Mouse (Mus musculus): ENCODE data around the gene Sf3b3.
"Not testable (repeated sequence)": the region's sequence is repeated elsewhere in the genome, so short reads cannot be mapped to it uniquely, and the experiment has no call there.

Gene Sf3b3

DNA sequence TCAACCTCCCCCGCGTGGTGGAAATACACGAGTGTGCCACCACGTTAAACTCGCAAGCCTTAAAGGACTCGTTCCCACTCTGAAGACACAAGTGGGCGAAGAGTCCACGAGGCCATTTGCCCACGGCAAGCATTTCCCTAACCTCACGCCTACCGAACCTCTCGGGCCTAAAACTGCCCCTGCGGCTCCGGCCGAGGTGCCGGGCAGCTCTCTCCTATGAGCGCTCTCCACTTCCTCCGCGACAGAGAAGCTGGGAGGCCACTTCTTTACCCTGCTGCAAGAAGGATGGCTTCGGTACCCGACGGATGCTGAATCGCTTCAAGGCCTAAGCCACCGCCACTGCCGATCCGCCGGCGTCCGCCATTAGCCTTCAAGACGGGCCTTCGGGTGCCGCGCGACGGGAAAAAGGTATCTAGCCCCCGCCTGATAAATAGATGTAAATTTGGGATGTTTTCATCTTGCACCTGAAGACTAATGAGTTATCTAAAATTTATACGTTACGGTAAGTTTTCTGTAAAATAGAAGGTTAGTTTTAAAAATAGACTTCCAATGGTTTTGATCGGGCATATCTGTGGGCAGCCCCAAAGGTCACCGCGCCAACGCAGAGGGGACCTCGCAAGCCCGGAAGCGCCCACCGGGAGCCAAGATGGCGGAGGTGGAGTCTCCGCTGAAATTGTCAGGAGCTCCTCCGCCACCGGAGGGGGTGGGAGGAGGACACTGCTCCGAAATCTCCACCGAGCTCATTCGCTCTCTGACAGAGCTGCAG, at the start of gene Sf3b3, which contains the start of gene Cog4:
Gene Sf3b3 (minus strand): TSS at position 383 of the 766 bp plus-strand sequence.
Gene Cog4 (plus strand): TSS at position 196 of the 766 bp plus-strand sequence.
- peak; percentile 66 to 85 for DNase-seq (ENCODE audit: low spot score in 2 of 2)

DNA sequence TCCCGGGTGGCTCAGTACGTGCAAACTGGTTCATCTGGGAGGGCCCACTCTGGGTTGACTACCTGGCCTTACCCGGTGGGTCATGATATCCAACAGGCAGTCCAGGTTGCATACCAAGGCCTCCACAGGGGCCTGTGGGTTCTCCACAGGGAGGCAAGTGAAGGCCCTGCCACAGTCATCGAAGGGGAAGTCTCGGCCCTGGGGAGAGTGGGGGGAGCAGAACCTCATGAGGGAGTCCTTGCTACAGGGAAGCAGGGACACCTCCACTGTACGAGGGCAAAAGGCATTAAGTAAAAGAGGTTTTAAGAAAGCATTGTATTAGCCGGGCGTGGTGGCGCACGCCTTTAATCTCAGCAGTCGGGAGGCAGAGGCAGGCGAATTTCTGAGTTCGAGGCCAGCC, 49.2 kb upstream of the Sf3b3 start:
- DNase-seq (ENCODE audit: low spot score in 2 of 2) = no peak

DNA sequence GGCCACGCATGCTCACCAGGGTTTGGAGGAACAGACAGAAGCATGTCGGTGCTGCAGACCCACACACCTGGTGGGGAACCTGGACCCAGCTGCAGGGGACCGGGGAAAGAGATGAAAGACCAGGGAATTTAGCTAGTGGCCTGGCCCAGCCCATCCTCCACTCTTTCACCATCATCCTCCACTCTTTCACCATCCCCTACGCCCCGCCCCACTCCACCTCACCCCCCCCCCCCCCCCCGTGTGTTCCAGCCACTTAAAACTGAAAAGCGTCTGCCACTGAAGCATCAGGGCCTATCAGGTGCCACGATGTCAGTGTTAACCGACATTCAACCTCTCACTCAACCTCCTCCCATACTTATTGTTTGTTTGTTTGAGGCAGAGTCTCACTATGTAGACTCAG, 48.7 kb upstream of the Sf3b3 start:
- no peak for DNase-seq (ENCODE audit: low spot score in 2 of 2)

DNA sequence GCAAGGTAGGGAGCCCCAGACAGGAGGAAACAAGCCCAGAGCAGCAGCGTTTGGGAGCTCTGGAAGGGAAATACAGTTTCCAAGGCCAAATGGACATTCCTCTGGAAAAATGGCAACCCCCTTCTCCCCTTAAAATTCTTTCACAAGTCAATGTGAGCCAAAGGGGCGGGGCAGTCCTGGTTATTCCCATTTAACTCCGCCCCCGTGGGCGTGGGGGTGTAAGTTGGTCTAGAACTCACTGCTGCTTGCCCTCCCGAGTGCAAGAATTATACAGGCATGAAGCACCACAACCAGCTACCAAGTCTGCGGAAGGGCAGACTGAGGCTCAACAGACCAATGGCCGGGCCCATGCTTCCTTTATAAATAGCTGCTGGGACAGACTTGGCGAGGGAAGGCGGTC, 48.3 kb upstream of the Sf3b3 start:
- DNase-seq (ENCODE audit: low spot score in 2 of 2) = no peak

DNA sequence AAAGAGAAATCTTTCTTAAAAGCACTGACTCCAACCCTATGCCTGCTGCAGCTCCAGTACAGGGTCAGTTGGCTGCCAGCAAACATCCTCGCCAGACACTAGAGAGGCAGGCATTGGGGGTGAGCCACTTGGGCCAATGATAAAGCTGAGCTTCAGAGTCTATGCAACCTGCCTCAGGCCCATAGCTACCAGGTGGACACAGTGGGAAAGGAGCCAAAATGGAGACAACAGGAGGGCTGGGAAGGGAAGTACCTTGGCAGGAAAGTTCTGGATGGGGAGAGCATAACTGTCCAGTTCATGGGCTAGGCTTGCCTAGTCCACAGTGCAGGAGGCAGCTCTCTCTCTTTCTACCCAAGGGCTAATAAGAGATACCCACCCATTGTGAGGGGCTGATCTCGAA, 46.3 kb upstream of the Sf3b3 start:
- DNase-seq (ENCODE audit: low spot score in 2 of 2) = no peak

DNA sequence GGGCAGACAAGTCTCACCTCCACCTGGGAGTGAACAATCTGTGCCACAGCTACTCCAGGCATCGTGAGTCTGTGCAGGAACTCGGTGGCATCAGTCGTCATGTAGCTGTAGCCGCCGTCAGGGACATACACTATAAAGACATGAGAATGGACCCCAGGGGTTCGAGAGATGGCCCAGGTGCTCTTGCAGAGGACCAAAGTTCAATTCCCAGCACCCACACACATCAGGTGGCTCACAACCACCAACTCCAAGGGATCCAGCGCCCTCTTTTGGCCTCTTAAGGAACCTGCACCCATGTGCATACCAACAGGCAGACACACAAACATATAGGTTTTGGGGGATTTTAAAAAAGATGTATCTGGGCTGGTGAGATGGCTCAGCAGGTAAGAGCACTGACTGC, 45.5 kb upstream of the Sf3b3 start:
- DNase-seq (ENCODE audit: low spot score in 2 of 2) = no peak

DNA sequence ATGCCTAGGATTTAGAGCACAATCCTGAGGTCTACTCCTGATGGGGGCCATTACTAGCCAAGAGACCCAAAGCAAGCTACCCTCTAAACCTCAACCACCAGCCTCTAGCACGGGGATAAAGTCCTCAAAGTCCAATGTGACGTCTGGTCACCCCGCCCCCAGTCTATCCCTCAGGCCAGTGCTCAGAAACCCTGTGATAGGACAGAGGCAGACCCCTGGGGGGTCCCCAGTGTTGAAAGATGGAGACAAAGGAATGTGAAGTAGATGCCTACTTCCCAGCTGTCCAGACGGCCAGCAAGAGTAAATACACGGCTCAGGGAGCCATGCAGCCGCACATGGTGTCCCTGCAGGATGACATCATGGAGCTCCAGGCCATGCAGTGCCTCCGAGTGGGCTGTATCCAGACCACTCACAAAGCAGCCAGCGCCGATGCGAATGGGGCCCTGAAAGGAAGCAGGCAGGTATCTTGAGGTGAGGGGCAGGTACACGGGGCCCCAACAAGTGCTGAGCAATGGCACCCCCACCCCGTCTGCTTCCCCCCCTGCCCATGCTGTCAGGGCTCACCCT, 43.4 kb upstream of the Sf3b3 start:
- no peak for DNase-seq (ENCODE audit: low spot score in 2 of 2)

DNA sequence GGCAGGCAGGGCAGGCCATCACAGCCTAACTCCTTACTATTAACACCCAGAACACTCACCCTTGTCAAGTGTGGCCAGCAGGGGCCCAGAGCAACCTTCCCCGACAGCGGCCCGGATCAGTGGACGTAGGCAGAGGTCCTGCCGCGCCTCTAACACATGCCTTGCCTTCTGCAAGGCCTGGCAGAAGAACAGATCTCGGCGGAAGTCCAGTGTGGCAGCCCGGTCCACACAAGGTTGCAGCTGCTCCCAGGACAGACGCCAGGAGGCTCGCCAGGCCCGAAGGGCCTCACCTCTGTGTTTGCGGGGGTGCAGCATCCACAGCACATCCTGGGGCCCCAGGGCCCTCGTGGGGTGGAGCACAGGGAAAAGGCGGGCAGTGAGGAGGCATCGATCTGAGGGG, 42.3 kb upstream of the Sf3b3 start:
- no peak for DNase-seq (ENCODE audit: low spot score in 2 of 2)

DNA sequence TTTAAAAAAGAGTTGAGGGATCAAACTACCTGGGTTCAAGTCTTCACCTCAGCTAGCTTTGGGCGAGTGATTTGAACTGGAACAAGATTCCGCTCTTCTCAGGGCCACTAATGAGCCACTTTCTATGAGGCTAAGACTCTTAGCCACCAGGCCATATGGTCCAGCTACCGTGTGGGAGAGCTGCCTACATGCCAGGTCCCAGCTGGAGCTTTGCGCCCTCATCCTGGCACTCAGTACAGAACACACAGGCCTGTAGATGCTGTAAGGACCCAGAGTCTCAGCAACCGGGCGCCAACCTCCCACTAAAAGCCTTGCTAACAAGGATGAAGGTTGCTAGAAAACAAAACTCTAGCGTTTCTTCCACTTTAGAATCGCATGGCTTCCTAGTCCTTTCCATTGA, 41.9 kb upstream of the Sf3b3 start:
- no peak for DNase-seq (ENCODE audit: low spot score in 2 of 2)

DNA sequence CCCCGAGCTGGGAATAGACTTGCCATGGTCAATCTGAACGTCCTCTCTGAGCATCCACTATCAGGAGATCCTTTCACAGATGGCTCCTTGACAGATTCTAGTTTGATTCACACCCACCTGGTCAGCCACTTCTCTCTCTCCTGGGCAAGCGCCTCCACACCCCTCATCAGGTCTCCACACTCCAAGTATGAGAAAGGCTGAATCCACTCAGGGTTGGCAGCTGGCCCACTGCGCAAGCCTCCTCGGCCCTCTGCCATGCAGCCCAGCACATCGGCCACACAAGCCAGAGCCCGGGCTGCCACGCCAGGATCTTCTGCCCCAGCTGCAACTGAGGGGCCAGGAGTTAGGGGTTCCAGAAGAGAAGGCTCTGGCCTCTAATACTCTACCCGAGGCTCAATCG, 41.0 kb upstream of the Sf3b3 start:
- no peak for DNase-seq (ENCODE audit: low spot score in 2 of 2)

DNA sequence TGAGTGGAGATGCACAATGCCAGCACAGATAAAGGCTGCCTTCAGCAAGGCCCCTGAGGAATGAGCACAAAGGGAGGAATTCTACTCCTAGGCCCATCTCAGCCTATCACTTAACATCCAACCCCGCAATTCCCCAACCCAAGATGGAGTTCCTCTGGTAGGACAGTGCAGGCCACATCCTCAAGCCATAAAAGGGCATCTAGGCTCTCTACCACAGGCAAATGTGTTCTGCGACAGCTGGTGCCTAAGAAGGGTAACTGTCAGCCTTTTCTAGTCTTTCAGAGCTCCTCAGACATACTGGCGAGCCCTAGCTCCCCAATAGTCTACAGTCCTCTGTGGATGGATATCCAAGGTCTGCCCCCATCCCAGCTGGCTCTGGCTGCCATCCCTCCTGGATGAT, 40.0 kb upstream of the Sf3b3 start:
- no peak for DNase-seq (ENCODE audit: low spot score in 2 of 2)

DNA sequence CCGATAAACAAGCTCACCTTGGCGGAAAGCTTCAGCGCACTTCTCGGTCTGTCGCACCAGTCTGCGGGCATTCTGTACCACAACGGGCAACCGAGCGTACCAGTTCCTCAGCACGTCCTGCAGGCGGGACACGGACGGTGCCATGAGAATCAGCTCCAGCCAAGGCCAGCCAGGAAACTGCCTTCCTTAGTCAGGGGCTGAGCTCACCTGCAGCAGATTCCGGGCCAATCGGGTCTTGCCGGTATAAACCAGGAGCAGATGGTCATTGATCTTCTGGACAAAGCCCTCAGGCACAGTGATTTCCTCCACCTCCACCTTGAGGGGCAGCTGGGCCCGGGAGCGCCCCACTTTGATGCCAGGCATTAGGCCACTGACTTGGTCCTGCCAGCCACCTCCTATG, 37.2 kb upstream of the Sf3b3 start:
- DNase-seq (ENCODE audit: low spot score in 2 of 2) = no peak

DNA sequence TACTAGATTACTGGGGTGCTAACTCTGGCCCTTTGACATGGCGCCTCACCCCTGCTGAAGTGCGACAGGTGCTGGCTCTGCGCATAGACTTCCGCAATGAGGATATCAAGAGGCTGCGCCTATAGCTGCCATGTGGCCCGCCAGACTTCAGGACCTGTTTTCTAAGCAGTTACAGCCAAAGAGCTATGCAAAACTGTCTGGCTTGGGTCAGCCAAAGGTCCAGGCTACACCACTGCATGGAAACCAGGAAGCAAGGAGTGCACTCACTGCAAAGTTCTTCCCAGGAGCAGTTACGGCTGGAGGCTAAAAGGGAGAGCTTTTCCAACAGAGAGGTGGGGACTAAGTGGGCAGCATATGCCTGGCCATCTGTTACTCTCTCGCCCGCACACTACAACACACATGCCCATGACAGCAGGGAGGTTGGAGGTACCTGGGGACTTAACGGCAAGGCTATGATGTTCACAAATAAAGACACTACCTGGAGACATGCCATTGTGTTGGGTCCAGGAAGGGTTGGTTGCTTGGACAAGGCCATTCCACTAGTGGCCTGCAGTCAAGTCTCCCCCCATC, 35.2 kb upstream of the Sf3b3 start:
- DNase-seq (ENCODE audit: low spot score in 2 of 2) = no peak

DNA sequence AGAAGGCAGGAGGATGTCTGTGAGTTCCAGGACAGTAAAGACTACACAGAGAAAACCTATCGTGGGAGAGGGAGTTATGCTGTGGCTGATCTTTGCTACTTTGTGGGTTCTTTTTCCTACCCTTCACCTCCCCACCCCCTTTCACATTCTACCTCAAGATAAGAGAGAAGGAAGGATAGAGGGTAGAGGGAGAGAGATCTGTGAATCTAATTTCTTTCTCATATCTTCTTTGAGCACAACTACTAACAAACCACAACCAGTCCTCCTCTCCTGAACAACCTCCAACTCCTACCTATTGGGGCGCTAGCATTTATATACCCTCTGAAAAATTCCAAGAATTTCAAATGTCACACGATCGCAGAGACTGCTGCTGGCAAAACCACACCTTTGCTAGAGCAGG, 31.3 kb upstream of the Sf3b3 start:
- no peak for DNase-seq (ENCODE audit: low spot score in 2 of 2)

DNA sequence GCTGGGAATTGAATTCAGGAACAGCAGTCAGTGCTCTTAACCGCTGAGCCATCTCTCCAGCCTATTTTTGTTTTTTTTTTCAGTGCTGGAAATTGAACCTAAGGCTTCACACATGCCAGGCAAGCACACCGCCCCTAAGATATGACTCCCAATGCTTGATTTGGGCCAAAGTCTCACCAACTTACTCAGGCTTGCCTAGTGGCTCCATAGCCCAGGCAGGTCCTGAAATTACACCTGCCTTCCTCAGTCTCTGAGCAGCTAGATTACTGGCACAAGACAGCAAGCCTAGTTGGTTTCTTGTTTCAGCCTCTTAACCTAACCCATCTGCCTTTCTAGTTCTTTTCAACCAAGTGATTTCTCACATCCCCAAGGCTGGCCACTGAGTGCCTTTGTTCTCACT, 23.9 kb upstream of the Sf3b3 start:
- no peak for DNase-seq (ENCODE audit: low spot score in 2 of 2)

DNA sequence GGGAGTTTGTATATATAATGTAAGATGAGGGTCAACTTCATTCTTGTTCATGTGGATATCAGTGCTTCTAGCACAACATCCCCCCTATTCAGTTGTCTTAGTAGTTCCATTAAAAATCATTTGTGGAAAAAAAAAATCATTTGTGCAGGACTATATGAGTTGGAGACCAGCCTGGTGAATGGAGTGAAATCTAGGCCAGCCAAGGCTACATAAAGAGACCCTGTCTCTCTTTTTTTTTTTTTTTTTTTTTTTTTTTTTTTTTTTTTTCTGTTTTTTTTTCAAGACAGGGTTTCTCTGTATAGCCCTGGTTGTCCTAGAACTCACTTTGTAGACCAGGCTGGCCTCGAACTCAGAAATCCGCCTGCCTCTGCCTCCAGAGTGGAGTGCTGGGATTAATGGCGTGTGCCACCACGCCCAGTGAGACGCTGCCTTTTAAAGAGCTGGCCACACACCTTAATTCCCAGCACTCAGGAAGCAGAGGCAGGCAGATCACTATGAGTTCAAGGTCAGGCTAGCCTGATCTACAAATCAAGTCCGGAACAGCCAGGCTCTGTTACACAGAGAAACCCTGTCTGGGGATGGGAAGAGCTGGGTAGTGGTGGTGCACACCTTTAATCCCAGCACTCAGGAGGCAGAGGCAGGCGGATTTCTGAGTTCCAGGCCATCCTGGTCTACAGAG, 14.9 kb upstream of the Sf3b3 start:
- not testable (repeated sequence) for DNase-seq (ENCODE audit: low spot score in 2 of 2)

DNA sequence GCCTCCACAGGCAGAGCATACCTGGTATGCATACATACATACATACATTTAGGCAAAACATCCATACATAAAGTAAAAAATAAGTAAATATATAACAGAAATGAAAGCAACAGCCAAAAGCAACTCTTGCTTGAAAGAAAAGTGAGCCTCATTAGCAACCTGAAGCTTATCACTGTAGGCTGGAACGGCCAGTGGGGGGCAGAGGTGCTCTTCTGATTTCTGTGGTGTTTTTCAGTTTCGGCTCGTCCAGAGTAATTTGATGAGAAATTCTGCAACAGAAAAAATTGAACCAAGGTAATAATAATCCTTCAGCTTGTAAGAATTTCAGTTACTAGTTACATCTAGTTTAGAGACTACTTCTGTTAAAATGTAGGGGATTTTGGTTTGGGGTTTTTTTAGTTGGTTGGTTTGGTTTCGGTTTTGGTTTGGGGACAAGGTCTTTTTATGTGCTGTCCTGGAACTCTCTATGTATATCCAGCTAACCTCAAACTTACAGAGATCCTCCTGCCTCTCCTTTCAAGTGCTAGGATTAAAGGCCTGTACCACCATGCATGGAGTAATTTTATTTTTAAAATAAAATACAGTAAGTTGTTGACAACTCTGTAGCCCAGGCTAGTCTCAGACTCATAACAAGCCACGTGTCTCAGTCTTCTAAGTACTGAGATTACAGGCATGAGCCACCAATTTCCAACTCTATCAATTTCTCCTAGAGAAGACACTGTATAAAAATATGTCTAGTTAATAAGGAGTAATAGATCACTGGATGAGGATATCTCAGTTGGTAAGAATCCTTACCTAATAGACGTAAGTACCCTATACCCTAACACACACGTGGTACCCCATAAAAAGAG, 13.3 kb upstream of the Sf3b3 start:
- no peak for DNase-seq (ENCODE audit: low spot score in 2 of 2)

DNA sequence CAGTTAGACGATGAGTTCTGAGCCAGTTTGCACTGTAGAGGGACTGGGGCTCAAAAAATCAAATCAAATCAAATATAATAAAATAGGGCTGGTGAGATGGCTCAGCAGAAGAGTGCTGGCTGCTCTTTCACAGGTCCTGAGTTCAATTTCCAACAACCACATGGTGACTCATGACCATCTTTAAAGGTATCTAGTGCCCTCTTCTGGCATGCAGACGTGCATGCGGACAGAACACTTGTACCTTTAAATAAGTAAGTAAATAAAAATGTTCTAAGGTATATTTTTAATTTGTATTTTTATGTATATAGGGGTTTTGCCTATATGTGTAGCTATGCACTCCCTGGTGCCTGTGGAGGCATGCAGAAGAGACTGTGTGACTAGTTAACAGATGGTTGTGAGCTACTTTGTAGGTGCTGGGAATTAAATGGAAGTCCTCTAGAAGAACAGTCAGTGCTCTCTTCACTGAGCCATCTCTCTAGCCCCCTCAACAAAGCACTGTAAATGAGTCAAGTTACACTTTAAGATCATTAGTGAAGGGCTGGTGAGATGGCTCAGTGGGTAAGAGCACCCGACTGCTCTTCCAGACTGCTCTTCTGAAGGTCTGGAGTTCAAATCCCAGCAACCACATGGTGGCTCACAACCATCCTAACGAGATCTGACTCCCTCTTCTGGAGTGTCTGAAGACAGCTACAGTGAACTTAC, 10.3 kb upstream of the Sf3b3 start:
- DNase-seq (ENCODE audit: low spot score in 2 of 2) = no peak

DNA sequence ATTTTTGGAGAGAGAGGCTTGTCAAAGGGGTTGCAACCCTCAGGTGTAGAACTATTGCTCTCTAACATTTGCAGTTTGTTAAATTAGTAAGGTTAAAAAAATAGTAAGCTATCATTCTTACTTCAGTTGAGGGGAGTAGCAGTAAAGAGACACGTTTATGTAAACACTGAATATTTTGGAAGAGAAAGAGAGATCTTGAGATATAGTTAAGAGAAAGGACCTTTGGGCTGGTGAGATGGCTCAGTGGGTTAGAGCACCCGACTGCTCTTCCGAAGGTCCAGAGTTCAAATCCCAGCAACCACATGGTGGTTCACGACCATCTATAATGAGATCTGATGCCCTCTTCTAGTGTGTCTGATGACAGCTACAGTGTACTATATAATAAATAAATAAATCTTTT, 9.5 kb upstream of the Sf3b3 start:
- DNase-seq (ENCODE audit: low spot score in 2 of 2) = not testable (repeated sequence)

DNA sequence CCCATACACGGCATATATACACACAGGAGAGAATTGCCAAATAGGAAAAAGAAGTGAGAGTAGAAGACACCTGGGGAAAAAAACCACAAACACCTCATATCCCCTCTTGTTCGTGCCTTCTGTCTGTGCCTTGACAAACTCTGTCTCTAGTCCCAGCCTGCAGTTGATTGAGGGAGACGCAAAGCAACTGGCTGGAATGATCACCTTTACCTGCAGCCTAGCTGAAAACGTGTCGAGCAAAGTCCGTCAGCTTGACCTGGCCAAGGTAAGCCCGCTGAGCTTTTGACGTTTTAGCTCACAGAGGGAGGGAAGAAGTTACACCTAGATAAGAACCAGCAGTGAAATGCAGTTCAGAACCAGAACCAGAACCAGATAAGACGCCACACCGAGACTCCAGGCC, 4.6 kb upstream of the Sf3b3 start:
- DNase-seq (ENCODE audit: low spot score in 2 of 2) = no peak
